Mouse (Mus musculus) inflammation-experienced regulatory T-cells, adult 6 months (primary cell): ENCODE results near the gene Trim62. TPM values are rescaled to one million over a fixed set of nuclear protein-coding genes. Genes with fewer than 3 reads are reported as not detected.

Experiments used
- polyA plus RNA-seq, 3 experiments: library from polyadenylated mRNA; unstranded; fragments of 100-300 nt; shearing (Covaris generic); gene quantifications; one replicate each; pipeline ENCODE4 v1.2.1; 2017

Trim62 gene
- polyA plus RNA-seq, 3 experiments from 2014 or later = 0.98 to 1.8 (median 1.5) TPM

Other genes starting within 250 kb of the Trim62 start
- gene Phc2, start 228.9 kb upstream of the Trim62 start, polyA plus RNA-seq = 10 to 100 TPM in 2 of 3 experiments, 1 to 10 TPM in 1; 9.9 to 16.1 (median 15.0) TPM
- under 1 TPM in 2 of 3 experiments, not detected in 1; 0.16 to 0.38 TPM for gene A3galt2, start 128.2 kb upstream of the Trim62 start, polyA plus RNA-seq
- 10 to 100 TPM in 1 of 3 experiments, 1 to 10 TPM in 2; 6.0 to 10.3 (median 8.4) TPM for gene Zfp362, start 77.5 kb upstream of the Trim62 start, polyA plus RNA-seq
- gene Azin2, start 78.9 kb downstream of the Trim62 start, polyA plus RNA-seq = under 1 TPM in 1 of 3 experiments, not detected in 2; 0.19 TPM
- gene Ak2, start 108.4 kb downstream of the Trim62 start, polyA plus RNA-seq = 100 to 1,000 TPM in 1 of 3 experiments, 10 to 100 TPM in 2; 70.4 to 117 (median 80.5) TPM
- 10 to 100 TPM; 17.5 to 20.2 (median 18.3) TPM for gene Rnf19b, start 174.7 kb downstream of the Trim62 start, polyA plus RNA-seq
- not detected for gene Tmem54, start 222.0 kb downstream of the Trim62 start, polyA plus RNA-seq
- not detected for gene Hpca, start 238.5 kb downstream of the Trim62 start, polyA plus RNA-seq